Mouse (Mus musculus): Measurements from ENCODE around the gene Porcn.
A peak's percentile ranks its signal among the peaks of the same experiment; 100 is the strongest.

Porcn gene

DNA sequence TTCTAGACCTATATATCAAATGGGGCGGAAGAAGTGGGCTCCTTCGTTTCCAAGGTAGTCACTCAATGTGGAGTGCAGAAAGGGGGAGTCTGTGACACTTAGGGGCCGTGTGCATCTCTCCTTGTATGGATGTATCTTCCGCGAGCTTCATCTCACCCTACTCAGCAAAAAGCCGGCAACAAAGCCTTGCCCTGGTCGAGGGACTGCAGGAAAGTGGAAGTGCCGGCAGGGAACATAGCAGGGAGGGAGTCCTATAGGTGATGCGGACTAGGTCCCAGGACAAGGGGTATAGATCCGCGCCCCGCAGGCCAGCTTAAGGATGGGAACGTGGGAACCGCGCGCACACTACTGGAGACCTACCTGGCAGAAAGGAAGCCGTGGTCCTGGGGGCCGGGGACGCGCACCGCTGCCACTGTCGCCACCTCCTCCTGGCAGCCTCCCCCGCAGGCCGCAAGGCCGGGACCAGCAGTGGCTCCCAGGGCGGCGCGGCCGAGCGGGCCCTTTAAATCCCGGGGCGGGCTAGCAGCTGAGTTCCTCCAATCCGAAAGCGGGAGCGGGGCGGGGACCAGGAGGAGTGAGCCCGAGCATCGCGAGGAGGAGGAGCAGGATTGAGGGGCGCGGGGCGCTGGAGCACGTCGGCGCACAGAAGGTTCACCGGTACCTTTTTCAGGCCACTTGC is at the start of gene Porcn:
Porcn (minus strand) TSS at position 511 of the 679 bp plus-strand sequence.
- DNase-seq (ENCODE audit: low spot score in 2 of 2), result peak; percentile 31 to 38

DNA sequence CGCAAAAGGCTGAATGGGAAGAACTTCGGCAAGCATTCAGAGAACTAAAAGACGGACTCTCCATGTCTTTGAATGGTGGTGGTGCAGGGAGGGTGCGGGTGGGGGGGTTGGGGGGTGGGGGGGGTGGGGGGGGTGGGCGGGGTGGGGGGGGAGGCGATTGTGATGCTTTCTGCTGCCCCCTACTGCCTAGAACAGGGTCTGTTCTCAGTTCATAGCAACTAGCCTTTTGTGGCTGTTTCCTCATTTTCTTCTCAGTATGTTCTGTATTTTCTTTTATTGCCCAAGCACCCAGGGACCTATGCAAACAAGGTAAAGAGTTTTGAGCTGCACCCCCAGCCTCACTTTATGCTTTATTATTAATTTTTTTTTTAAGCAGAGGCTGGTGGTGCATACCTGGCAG is 49.5 kb upstream of the Porcn start:
- no peak for DNase-seq (ENCODE audit: low spot score in 2 of 2)

DNA sequence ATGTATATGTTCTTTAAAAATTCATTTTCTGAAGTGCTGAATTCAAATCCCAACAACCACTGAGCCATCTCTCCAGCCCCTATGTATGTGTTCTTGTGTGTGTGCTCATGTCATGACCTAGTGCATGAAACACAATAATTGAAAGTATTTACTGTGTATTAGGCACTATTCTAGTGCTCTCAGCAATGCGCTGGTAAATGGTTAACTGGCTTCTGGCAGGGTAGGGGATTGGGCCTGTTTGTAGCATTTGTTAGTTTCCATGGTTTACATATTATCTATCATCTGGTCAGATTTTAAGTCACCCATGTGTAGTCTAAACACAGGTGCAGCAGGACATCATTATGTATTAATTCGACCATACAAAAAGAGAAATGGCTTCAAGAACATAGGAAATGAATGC is 47.4 kb upstream of the Porcn start:
- DNase-seq (ENCODE audit: low spot score in 2 of 2), result no peak

DNA sequence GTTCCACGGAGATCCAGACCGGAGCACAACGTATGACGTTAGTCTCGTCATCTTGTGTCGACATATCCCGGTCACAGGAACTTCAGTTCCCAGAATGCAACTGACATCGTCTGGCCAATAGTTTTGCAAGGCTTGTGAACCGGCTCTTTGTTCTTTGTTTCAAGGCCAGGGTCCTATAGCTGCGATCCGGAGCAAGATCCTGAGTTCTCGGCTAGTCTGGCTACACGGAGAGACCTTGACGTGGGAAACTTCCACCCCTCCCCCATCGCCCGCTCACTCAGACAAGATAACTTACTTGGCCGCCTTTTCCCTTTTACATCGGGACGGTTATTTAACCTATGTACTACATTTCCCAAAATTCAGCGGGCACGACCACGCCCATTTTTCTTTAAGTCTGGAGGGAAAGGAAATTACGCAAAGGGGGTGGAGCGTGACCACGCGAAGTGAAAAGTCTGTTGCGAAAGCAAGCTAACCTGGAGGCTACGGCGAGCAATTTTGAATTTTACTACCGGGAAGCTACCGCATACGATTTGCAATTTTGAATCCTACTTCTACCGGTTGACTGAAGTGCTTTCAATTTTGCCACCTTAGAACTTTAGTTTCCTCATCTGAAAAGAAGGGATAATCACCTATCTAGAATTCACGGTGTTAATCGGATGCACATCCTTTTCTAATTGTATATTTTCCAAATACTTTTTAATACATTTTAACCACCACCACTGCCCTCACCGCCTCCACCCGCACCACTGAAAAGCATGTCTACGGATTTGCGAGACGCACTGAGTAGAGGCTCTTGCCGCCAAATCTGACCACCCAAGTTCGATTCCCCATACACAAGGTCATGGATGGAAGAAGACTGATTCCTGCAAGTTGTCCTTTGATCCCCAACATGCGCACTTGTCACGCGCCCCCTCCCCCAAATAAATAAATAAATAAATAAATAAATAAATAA is 46.3 kb upstream of the Porcn start, which contains the start of gene Ftsj1:
Ftsj1 (minus strand) TSS at position 73 of the 952 bp plus-strand sequence.
- peak; percentile 64 to 68 for DNase-seq (ENCODE audit: low spot score in 2 of 2)

DNA sequence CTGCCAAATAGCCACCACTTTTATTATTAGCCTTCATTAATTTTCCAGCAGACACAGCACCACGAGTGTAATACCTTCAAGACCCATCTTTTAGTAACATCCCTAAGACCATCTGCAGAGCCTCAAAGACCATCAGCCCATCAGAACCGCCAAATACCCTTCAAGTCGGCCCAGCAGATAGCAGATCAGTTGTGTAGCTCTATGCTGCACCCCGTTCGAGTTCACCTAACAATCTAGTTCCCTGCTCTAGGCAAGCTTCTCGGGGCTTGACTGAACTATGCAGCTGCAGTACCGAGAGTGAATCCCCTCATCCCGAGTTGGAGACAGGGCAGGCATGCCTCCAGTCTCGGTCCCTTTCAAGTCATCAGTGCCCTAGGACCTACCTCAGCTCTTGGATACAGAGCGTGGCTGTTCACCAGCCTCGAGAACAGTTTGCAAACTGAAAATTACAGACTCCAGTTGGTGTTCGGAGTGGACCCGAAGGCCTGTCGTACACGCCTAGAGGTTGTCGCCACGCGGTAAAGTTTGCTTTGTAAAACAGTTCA is 45.5 kb upstream of the Porcn start:
- no peak for DNase-seq (ENCODE audit: low spot score in 2 of 2)

DNA sequence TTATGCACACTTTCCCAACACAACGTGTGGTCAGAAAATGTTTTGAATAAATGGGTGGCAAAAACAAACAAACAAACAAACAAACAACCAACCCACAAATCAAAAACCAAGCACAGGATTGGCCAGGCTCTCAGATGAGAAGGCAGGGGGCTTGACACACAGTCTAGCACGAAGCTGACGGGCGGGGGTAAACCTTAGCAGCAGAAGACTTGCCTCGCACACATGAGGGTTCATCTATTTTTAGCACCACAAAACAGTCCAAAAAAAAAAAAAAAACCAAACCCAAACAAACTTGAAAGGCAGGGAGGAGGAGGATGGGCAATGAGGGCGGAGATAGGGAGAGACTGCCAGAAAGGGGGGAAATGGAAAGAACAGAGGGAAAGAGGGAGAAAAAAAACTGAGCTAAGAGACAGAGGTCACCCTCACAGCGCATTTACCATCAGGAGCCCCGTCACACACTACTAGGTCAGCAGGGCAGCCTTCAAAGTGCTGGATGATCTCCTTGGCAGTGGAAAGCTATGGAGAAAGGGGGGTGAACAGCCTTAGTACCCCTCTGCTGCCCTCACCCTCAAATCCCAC is 42.3 kb upstream of the Porcn start:
- DNase-seq (ENCODE audit: low spot score in 2 of 2), result no peak

DNA sequence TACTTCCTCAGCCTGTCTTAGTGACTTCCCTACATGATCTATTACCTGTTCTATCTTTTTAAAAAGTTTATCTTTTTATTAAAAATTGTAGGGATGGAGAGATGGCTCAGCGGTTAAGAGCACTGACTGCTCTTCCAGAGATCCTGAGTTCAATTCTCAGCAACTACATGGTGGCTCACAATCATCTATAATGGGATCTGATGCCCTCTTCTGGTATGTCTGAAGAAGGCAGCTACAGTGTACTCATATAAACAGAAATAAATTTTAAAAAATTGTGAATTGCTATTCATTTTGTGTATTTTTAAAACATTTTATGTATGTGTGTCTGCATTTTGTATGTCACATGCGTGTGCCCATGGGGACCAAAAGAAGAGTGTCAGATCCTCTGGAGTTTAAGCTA is 41.4 kb upstream of the Porcn start:
- DNase-seq (ENCODE audit: low spot score in 2 of 2), result no peak

DNA sequence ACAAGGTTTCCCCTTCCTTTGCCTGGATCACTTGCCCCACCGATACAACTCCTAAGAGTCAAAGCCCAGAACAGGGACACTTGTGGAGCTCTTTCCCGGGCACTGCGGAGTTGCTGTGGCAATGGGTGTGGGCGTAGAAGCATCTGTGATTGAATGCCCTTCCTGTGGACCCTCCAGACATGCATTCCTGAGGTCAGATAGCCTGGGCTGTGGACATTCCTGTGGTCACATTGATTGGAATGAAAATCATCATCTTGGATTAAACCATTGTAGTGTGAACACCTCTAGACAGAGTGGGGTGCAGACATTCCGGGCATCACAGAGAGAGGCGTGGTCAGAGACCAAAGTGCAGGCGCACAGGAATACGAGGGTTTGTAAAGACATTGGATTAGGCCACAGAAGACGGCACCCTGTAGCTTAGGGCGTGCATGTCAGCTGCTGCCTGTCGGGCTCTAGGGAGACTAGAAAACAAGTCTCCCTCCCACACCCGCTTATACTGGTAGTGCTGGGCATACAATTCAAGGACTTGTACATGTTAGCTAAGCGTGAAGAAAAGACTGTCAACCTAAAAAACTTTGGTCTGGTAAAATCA is 32.6 kb upstream of the Porcn start:
- no peak for DNase-seq (ENCODE audit: low spot score in 2 of 2)

DNA sequence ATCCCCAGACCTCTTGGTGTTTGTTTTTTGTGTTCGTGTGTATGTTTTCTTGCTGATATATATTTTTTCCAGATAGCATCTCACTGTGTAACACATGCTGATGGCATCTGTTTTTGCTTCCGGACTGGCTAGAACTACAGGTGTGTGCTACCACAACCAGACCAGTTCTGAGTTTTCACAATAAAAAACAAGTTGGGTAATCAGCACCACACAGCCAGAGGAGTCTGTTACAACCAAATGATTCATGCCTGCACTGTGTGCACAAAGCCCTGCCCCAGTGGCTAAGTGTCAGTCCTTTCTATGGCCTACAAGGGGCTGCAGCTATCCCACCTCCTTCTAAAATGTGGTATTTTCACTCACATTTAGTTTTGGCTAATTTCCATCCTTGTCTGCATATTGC is 30.4 kb upstream of the Porcn start:
- no peak for DNase-seq (ENCODE audit: low spot score in 2 of 2)

DNA sequence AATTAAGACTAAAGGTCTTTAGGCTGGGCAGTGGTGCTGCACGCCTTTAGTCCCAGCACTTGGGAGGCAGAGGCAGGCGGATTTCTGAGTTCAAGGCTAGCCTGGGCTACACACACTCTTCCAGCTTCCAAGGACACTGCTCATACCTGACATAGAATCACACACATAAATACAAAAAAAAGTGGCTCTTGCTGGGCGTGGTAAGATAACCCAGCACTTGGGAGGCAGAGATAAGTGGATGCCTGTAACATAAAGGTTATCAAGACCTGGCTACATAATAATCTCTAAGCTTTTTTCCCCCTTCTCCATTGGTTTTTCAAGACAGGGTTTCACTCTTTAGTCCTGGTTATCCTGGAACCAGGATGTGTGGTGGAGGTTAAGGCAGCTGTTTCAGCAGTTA is 27.3 kb upstream of the Porcn start:
- no peak for DNase-seq (ENCODE audit: low spot score in 2 of 2)

DNA sequence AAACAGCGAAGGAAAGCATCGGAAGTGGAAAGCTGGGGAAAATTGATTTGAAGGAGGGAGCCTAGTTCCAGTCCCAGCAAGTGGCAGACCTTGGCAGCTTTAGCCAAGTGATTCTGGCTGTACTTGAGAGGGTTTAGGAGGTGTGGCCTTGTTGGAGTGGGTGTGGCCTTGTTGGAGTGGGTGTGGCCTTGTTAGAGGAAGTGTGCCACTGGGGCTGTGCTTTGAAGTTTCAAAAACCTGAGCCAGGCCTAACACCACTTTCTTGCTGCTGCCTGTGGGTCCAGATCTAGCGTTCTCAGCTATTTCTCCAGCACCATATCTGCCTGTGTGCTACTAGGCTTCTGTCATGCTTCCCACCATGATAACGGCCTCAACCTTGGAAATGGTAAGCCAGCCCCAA is 23.9 kb upstream of the Porcn start:
- no peak for DNase-seq (ENCODE audit: low spot score in 2 of 2)

DNA sequence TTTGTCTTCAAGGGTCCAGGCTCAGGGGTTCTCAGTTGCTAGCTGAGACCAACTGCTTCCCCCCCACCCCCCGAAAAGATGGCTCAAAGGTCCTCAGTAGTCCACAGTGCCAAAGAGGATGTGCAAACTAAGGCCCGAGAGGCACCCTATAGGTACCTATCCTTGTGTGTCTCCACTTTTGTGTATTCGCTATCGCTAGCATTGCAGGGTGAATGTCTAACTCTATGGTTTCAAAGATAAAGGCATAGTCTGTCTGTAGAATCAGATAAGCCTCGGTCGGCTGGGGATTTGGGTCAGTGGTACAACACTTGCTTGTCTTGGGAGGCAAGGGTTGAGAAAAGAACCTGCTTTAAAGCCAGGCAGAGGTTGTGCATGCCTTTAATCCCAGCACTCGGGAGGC is 17.1 kb upstream of the Porcn start:
- DNase-seq (ENCODE audit: low spot score in 2 of 2), result no peak

DNA sequence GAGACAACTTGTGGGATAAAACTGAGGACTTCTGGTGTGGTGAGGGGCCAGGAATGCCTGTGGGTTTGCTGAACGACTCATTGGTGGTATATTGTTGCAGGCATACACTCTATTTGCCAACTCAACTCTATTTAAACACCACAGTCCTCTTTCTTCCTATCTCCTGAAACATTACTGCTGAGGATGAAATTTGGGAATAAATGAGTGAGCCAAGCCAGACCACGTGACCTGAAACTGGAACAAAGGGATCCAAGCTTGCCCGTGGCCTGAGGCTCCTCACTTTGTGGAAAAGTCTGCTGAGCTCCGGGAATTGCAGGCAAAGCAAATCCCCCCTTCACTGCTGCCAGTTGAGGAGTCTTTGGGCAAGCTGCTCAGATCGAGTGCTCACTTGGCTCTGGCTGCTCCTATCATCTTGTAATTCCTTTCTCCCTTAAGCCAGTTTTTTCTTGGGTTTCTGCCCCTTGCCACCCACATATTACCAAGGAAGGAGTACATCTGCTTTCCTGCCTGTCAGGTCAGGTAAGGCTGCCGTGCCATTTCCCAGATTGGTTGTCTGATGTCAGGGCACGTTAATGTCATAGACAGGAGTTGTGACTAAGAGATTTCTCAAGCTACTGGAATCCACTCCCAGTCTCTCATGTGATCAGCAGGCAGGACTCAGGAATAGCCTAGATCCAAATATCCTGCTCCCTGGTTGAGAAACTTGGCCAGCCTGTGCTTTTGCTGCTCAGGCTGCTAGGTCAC is 16.5 kb upstream of the Porcn start:
- no peak for DNase-seq (ENCODE audit: low spot score in 2 of 2)

DNA sequence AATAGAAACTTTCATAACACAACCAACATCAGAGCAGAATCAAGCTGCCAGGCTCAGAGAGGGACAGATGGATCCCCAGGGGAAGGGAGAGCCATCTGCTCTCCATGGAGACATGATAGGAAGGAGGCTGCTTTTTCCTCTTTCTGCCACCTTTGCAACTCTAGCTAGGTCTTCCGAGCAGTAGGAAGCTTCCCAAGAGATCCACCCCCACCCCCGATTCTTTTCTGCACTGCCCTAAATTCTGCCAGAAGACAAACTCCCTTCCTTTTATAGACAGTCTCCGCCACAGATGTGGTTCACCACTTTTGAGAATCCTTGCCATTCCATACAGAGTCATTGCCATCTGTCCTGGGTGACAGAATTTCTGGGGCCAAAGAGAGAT is 16.0 kb upstream of the Porcn start:
- DNase-seq (ENCODE audit: low spot score in 2 of 2), result no peak

DNA sequence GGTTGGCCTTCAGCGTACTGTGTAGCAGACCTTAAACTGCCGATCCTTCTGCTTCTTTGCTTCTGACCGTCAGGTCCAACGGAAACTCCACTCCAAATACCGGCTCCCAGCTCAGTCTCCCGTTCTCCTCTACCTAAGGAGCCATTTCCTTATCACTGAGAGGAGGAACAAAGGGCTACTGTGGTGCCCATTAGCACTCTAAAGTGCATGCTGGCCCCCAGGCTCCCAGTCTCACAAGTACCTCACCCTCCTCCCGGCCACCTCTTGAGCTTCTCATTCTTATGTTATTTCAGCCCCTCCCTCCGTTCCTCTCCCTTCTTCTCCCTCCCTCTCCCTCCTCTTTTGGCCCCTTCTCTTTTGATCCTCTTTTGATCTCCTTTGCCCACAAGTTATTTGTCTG is 13.3 kb upstream of the Porcn start:
- DNase-seq (ENCODE audit: low spot score in 2 of 2), result no peak

DNA sequence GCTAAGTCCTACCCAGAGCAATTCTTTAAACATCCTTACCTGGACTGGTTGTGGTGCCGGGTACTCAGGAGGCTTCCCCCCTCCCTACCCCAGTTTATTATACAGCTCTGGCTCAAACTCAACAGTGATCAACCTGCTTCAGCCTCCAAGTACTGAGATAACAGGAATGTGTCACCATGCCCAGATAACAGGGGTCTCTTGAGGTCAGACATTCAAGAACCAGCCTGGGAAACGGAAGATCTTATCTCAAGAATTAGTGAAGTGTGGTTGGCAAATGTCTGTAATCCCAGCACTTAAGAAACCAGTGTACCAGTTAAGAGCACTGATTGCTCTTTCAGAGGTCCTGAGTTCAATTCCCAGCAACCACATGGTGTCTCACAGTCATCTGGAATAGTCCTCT is 11.8 kb upstream of the Porcn start:
- DNase-seq (ENCODE audit: low spot score in 2 of 2), result no peak

DNA sequence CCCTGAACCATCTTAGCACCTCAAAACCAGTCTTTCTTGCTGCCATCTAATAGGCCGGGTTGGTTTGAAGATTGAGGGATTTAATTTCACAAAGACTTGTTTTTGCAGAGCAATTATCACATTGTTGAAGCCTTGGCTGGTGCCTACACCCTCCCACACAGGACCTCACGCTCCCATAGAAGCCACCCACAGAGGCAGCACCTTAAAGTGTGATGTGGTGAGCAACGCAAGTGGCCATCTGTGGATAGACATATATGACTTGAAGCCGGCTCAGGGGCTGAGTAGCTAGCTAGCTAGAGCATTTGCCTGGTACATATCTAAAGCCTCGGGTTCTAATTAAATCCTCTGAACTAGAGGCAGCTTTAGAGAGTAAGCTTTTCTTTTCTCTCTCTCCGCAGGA is 11.1 kb upstream of the Porcn start:
- no peak for DNase-seq (ENCODE audit: low spot score in 2 of 2)

DNA sequence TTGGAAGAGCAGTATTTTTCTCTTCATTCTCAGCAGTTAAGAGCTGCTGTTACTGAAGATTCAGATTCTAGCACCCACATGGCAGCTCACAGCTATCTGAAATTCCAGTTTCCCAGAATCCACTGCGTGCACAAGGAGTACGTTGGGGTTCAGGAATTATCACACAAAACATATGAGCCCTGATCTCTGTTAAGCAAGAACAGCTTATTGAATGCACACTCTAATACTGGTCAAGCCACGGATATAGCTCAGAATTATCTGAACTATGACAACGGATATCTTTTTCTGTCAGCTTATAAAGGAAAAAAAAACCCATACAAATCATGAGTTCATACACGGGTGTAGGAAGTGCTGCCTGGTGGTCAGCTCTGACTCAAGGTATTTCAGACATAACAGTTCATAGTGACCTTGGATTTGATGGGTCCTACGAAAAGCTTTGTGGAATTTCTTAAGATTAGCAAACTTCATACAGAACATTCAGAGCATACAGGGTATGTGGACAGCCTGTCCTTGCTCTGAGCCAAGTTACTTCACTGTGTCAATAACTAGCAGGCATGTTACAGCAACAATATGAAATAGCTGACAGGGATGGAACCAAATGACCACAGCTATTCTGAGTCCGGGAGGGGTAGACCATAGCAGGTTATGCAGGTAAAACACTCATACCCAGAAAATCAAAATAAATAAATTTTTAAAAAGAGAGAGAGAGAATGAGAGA is 5.3 kb upstream of the Porcn start:
- no peak for DNase-seq (ENCODE audit: low spot score in 2 of 2)

DNA sequence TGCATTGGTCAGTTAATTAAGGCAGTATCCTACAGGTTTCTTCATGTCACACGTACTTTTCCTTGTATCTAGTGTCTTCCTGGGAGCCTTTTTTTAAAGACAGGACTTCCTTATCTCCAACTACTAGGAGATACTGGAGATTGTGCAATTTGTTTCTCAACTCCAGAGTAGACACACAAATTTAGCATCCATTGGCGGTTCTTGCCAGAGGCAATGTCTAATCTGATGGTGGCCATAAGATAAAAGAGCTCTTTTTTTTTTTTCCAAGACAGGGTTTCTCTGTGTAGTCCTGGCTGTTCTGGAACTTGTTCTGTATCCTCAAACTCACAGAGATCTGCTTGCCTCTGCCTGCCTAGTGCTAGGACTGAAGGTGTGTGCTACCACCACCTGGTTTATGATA is 3.4 kb upstream of the Porcn start:
- DNase-seq (ENCODE audit: low spot score in 2 of 2), result no peak

DNA sequence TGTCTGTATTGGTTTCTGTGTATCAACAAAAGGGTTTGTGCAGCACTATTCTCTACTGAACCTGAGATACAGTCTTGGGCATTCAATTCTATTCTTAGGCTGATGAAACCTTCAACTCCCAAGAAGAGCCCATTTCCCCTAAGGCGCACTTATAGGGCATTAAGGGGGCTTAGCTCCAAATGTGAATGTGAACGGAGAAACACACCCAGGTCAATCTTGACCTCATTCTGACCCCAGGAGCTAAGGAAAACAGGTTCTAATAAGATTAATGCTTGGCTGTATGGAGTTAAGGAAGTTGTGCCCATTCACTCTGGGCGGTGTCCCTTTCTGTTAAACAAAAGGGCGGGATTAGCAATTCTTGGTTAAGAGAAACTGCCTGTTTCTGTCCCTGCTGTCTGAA is 899 bp upstream of the Porcn start:
- DNase-seq (ENCODE audit: low spot score in 2 of 2), result no peak

DNA sequence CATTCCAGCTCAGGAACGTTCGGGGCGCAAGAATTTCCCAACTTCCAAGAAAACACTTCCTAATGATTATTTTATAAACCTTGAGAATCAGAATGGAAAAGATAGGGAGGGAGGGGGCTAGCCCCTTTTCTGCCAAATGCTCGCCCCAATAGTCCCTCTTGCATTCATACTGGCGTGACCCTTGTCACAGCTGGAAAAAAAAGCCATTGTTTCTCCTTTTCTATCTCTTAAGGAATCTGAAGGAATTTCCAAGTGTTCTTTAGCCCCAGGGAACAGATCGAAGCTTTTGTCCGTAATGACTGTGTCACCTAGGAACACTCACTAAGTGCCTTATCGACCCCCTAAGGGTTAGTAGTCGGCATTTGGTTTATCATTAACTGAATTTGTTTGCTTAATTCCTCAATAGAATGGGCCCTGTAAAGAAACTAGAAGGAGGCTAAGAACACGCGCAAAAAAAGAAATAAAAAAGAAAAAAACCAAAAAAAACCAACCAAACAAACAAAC is 421 bp upstream of the Porcn start:
- no peak for DNase-seq (ENCODE audit: low spot score in 2 of 2)
